Mouse (Mus musculus) heart, postnatal 14 days (tissue): ENCODE measurements around the gene Mrps21. TPM values are rescaled to one million over a fixed set of nuclear protein-coding genes. Genes with fewer than 3 reads are reported as not detected.

Source experiments
- total RNA-seq, 2 experiments: library from RNA; stranded (reverse); gene quantifications; 2 replicates each; pipeline ENCODE4 v1.2.3; 2021

The Mrps21 gene
- total RNA-seq, 2 experiments from 2014 or later = 275 to 290 TPM

Other genes with a start within 250 kb of the Mrps21 start
- gene Ensa, start 246.5 kb downstream of the Mrps21 start, total RNA-seq = 10 to 100 TPM; 62.5 to 63.7 TPM
- 100 to 1,000 TPM; 161 to 165 TPM for gene Mcl1, start 212.7 kb downstream of the Mrps21 start, total RNA-seq
- 10 to 100 TPM; 48.3 to 57.2 TPM for gene Adamtsl4, start 183.6 kb downstream of the Mrps21 start, total RNA-seq
- gene Ecm1, start 131.9 kb downstream of the Mrps21 start, total RNA-seq = 10 to 100 TPM; 46.0 to 59.8 TPM
- 10 to 100 TPM; 41.6 to 44.4 TPM for gene Tars2, start 111.3 kb downstream of the Mrps21 start, total RNA-seq
- gene Rprd2, start 52.7 kb downstream of the Mrps21 start, total RNA-seq = 10 to 100 TPM; 41.3 to 42.1 TPM
- gene Prpf3, start 15.6 kb downstream of the Mrps21 start, total RNA-seq = 10 to 100 TPM; 19.2 to 27.2 TPM
- gene Ciart, start 10.7 kb upstream of the Mrps21 start, total RNA-seq = 1 to 10 TPM; 2.8 to 3.0 TPM
- 10 to 100 TPM; 24.0 to 24.6 TPM for gene BC028528, start 20.5 kb upstream of the Mrps21 start, total RNA-seq
- 100 to 1,000 TPM; 113 to 114 TPM for gene Aph1a, start 22.4 kb upstream of the Mrps21 start, total RNA-seq
- gene Car14, start 33.2 kb upstream of the Mrps21 start, total RNA-seq = 100 to 1,000 TPM; 153 to 157 TPM
- gene Anp32e, start 57.7 kb upstream of the Mrps21 start, total RNA-seq = 10 to 100 TPM; 72.7 to 86.1 TPM
- gene Plekho1, start 124.5 kb upstream of the Mrps21 start, total RNA-seq = 10 to 100 TPM; 92.3 to 93.0 TPM
- gene Vps45, start 186.9 kb upstream of the Mrps21 start, total RNA-seq = 10 to 100 TPM; 27.7 to 29.7 TPM
- 10 to 100 TPM; 49.4 to 54.4 TPM for gene Otud7b, start 233.0 kb upstream of the Mrps21 start, total RNA-seq